11 mouse cellular contexts compared by ENCODE assay signal in the genomic region with DNA sequence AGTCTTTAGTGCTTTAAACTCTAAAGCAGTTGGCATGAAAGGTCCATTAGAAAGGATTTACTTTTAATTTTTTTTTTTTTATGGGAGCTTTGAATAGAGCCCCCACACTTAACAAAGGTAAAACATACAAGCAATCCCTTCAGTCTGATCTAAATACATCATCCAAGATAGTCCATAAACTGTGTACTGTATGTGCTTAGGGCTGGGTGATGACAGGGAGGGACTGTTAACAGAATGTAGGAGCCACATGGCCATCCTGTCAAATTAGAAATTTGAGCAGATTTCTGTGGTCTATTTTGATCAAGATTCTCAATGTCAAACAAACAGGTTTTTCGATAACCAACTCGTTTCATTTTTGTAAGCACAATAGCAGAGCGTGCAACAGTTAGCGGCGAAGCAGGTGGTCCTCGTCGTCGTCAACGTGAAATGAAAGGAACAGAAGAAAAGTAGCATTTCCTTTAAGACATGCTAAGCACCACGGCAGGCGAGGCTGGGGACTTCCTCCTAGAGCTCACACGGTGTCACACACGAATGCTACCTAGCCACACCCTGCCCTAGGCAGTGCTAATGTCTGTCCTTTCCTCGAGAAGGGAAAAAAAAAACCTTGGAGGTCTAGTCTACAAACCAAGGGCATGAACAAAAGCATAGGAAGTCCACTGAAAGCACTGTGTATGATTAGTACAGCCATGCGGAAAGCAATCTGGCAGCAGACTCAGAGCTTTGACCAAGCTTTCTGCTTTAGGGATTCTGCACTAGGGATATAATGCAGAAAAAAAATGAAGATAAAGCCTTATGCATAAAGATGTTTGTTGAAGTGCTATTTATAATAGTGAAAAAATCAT.
A peak's percentile ranks its signal among the peaks of the same experiment; 100 is the strongest.
DNase-seq lines count a peak whose midpoint lies in the region; ATAC-seq and TF ChIP-seq lines count a peak whose summit lies in the region.
"Had no signal": no experiment of that assay in that cellular context is flagged by ENCODE, and none has a peak within 500 bp of the region (broad histone marks: within the 10 kb centered on the region; RNA-seq: fewer than 3 reads in every experiment).

No protein-coding gene starts in this region.

- H3K4me1 ChIP-seq in MEL (ENCODE audit: control insufficient read depth in 1 of 2, insufficient read depth in 2 of 2, low read length in 2 of 2) = peaks cover 0 to 3% of the 10 kb centered on the region in 2 experiments; a peak in 1 of 4 replicates
- no peaks in the 10 kb centered on the region for H3K4me1 ChIP-seq in stomach, postnatal 0 days (replicated peaks; ENCODE audit: control insufficient read depth, insufficient read depth)

- no peak for TF ChIP-seq EP300 in MEL (IDR thresholded peaks at IDR 0.05; ENCODE audit: low read depth in 1 of 2, low read length in 2 of 2)
- no peak for TF ChIP-seq EP300 in stomach, postnatal 0 days (optimal IDR thresholded peaks at IDR 0.05)

- H3K9me3 ChIP-seq in MEL (replicated peaks; ENCODE audit: insufficient read depth, low read length) = no peaks in the 10 kb centered on the region
- H3K9me3 ChIP-seq in stomach, postnatal 0 days (ENCODE audit: control insufficient read depth, low read length) = no peaks in the 10 kb centered on the region
- H3K9me3 ChIP-seq: heart, embryonic 13.5 days had no signal

- no peak overlapping the region for H3K4me3 ChIP-seq in MEL (ENCODE audit: control insufficient read depth in 1 of 2, insufficient read depth in 1 of 2, low read depth in 2 of 2, low read length in 2 of 2)
- no peak overlapping the region for H3K4me3 ChIP-seq in stomach, postnatal 0 days (ENCODE audit: low read depth, low read length)
- H3K4me3 ChIP-seq: heart, embryonic 13.5 days had no signal

- no peaks in the 10 kb centered on the region for H3K27me3 ChIP-seq in MEL (ENCODE audit: control insufficient read depth in 1 of 2, insufficient read depth in 2 of 2, low read length in 2 of 2)
- H3K27me3 ChIP-seq in stomach, postnatal 0 days (ENCODE audit: control insufficient read depth, insufficient read depth, low read length) = no peaks in the 10 kb centered on the region
- H3K27me3 ChIP-seq: heart, embryonic 13.5 days had no signal

- peak; percentile 9 to 20 for DNase-seq in kidney, postnatal 4 days
- no peak for DNase-seq in kidney, postnatal 25 days
- DNase-seq in MEL (ENCODE audit: low read depth, low spot score) = peak; percentile 36
- DNase-seq in induced T-regulatory cell, adult 2 months (ENCODE audit: low read depth) = peak; percentile 9
- DNase-seq in stomach, postnatal 0 days (ENCODE audit: low spot score) = peak; percentile 17
- no peak for DNase-seq in gastrocnemius, postnatal 4 days (ENCODE audit: low spot score in 2 of 2)
- DNase-seq in testis, postnatal 10 days (ENCODE audit: low spot score) = no peak
- DNase-seq in layer of hippocampus, adult 9-10 months (ENCODE audit: low spot score) = no peak

- TF ChIP-seq CTCF in MEL (IDR thresholded peaks at IDR 0.05 in 2 of 3, conservative IDR thresholded peaks at IDR 0.05 in 1 of 3; ENCODE audit: control insufficient read depth in 1 of 3, insufficient read depth in 1 of 3, low read depth in 2 of 3, low read length in 3 of 3, poor library complexity in 1 of 3, severe bottlenecking in 1 of 3) = no peak
- TF ChIP-seq CTCF in stomach, postnatal 0 days (IDR thresholded peaks at IDR 0.05; ENCODE audit: low read depth) = no peak

- no peak for TF ChIP-seq POLR2A in MEL (IDR thresholded peaks at IDR 0.05; ENCODE audit: control insufficient read depth in 1 of 2, insufficient read depth in 1 of 2, low read depth in 1 of 2, low read length in 2 of 2, poor library complexity in 1 of 2)

- H3K9ac ChIP-seq in MEL (ENCODE audit: control insufficient read depth, low read depth, low read length, poor library complexity, severe bottlenecking) = no peak overlapping the region
- no peak overlapping the region for H3K9ac ChIP-seq in stomach, postnatal 0 days (ENCODE audit: low read length)
- H3K9ac ChIP-seq: heart, embryonic 13.5 days had no signal

- no peaks in the 10 kb centered on the region for H3K79me2 ChIP-seq in MEL (ENCODE audit: control insufficient read depth, insufficient read depth, low read length, poor library complexity)

- ATAC-seq in stomach, postnatal 0 days (ENCODE audit: low FRiP score, low TSS enrichment) = no peak
- ATAC-seq: intestine, postnatal 0 days had no signal

- peaks cover 0 to 2% of the 10 kb centered on the region in 2 experiments; a peak in 2 of 4 replicates for H3K36me3 ChIP-seq in MEL (ENCODE audit: control insufficient read depth in 1 of 2, insufficient read depth in 2 of 2, low read length in 2 of 2)
- H3K36me3 ChIP-seq in stomach, postnatal 0 days (ENCODE audit: control insufficient read depth, insufficient read depth, low read length) = no peaks in the 10 kb centered on the region
- H3K36me3 ChIP-seq: heart, embryonic 13.5 days had no signal

- no peak overlapping the region for H3K27ac ChIP-seq in MEL (ENCODE audit: control insufficient read depth, low read depth, low read length)
- H3K27ac ChIP-seq in stomach, postnatal 0 days (replicated peaks) = no peak overlapping the region
- H3K27ac ChIP-seq: heart, embryonic 13.5 days had no signal

- TF ChIP-seq RAD21 in MEL (IDR thresholded peaks at IDR 0.05; ENCODE audit: low read depth, low read length) = no peak

- WGBS in stomach, postnatal 0 days = 40% methylated on average over 15 of the region's 15 CpGs

- no peak overlapping the region for H3K4me2 ChIP-seq in stomach, postnatal 0 days (replicated peaks; ENCODE audit: low read depth)
- H3K4me2 ChIP-seq: heart, embryonic 13.5 days; liver, embryonic 11.5 days had no signal

TF ChIP-seq in MEL, 35 proteins besides CTCF, POLR2A, EP300 and RAD21:
- TF ChIP-seq MAFK (IDR thresholded peaks at IDR 0.05; ENCODE audit: borderline replicate concordance, low read depth, low read length) = no peak
- TF ChIP-seq NRF1 (IDR thresholded peaks at IDR 0.05; ENCODE audit: insufficient read depth, low read depth, low read length, poor library complexity, severe bottlenecking) = no peak
- TF ChIP-seq SIN3A (IDR thresholded peaks at IDR 0.05; ENCODE audit: low read length) = no peak
- TF ChIP-seq CHD1 (IDR thresholded peaks at IDR 0.05; ENCODE audit: low read depth, low read length) = no peak
- TF ChIP-seq ZC3H11A (IDR thresholded peaks at IDR 0.05; ENCODE audit: low read depth, low read length) = no peak
- no peak for TF ChIP-seq E2F4 (IDR thresholded peaks at IDR 0.05; ENCODE audit: borderline replicate concordance, low read depth, low read length)
- TF ChIP-seq JUND (IDR thresholded peaks at IDR 0.05; ENCODE audit: low read depth, low read length) = no peak
- TF ChIP-seq POLR2AphosphoS5 (IDR thresholded peaks at IDR 0.05; ENCODE audit: borderline replicate concordance, low read depth, low read length) = no peak
- TF ChIP-seq MXI1 (IDR thresholded peaks at IDR 0.05; ENCODE audit: low read depth, low read length) = no peak
- TF ChIP-seq TBP (IDR thresholded peaks at IDR 0.05; ENCODE audit: low read depth, low read length) = no peak
- no peak for TF ChIP-seq MYC (IDR thresholded peaks at IDR 0.05; ENCODE audit: low read depth, low read length)
- TF ChIP-seq MAX (IDR thresholded peaks at IDR 0.05; ENCODE audit: low read length) = no peak
- TF ChIP-seq SMC3 (IDR thresholded peaks at IDR 0.05; ENCODE audit: low read depth, low read length) = no peak

Comparison
In these comparisons a context has a peak if more than half of its experiments do, and no peak if none do; other contexts are left out.
1. DNase-seq: peak in kidney, postnatal 4 days (2 of 2), MEL (single experiment), induced T-regulatory cell, adult 2 months (single experiment) and stomach, postnatal 0 days (single experiment); none in kidney, postnatal 25 days (0 of 2), gastrocnemius, postnatal 4 days (0 of 2), testis, postnatal 10 days (single experiment) and layer of hippocampus, adult 9-10 months (single experiment).